Mouse (Mus musculus) midbrain, embryonic 12.5 days (tissue): Measurements from ENCODE around the gene Gipc2. TPM values are rescaled to one million over a fixed set of nuclear protein-coding genes. Genes with fewer than 3 reads are reported as not detected.

Source experiments
- ATAC-seq: fragments of 200-750 bp; cut with Nextera tagmentation; 2 replicates; pipeline ENCODE4 v1.8.0; 2017; ENCODE audit warnings: low read depth, moderate TSS enrichment, moderate library complexity; ENCODE audit not compliant: low FRiP score
- H3K27ac ChIP-seq: fragments of 300-500 bp; sonication (generic); replicated peaks from 2 replicates; pipeline ENCODE4 v1.5.1; 2016; ENCODE audit warnings: mild to moderate bottlenecking
- H3K27me3 ChIP-seq: fragments of 300-500 bp; sonication (generic); 2 replicates; pipeline ENCODE4 v1.6.1; 2016; ENCODE audit warnings: mild to moderate bottlenecking
- H3K36me3 ChIP-seq: fragments of 300-500 bp; sonication (generic); 2 replicates; pipeline ENCODE4 v1.6.1; 2016
- H3K4me1 ChIP-seq: fragments of 300-500 bp; sonication (generic); 2 replicates; pipeline ENCODE4 v1.6.1; 2016
- H3K4me2 ChIP-seq: fragments of 300-500 bp; sonication (generic); replicated peaks from 2 replicates; pipeline ENCODE4 v1.6.1; 2016; ENCODE audit warnings: mild to moderate bottlenecking, moderate library complexity
- H3K4me3 ChIP-seq: fragments of 300-500 bp; sonication (generic); 2 replicates; pipeline ENCODE4 v1.5.1; 2016; ENCODE audit warnings: mild to moderate bottlenecking
- H3K9ac ChIP-seq: fragments of 300-500 bp; sonication (generic); replicated peaks from 2 replicates; pipeline ENCODE4 v1.6.1; 2016; ENCODE audit warnings: mild to moderate bottlenecking, moderate library complexity
- H3K9me3 ChIP-seq: fragments of 300-500 bp; sonication (generic); 2 replicates; pipeline ENCODE4 v1.6.1; 2016; ENCODE audit warnings: mild to moderate bottlenecking
- WGBS: fragments of 180-500 bp; shearing (Covaris S2); methylation state at CpG from one replicate; pipeline ENCODE4 v1.1.7; 2016; 5-methylcytosine and 5-hydroxymethylcytosine counted together
- polyA plus RNA-seq: library from polyadenylated mRNA; unstranded; fragments of >200 nt; fragmentation: Nextera tagmentation; extraction: Ambion mirVana; gene quantifications from 2 replicates; pipeline ENCODE4 v1.2.1, GENCODE M21; 2016

The Gipc2 gene
- polyA plus RNA-seq, 1 experiment from 2014 or later: 1.5 TPM

DNA sequence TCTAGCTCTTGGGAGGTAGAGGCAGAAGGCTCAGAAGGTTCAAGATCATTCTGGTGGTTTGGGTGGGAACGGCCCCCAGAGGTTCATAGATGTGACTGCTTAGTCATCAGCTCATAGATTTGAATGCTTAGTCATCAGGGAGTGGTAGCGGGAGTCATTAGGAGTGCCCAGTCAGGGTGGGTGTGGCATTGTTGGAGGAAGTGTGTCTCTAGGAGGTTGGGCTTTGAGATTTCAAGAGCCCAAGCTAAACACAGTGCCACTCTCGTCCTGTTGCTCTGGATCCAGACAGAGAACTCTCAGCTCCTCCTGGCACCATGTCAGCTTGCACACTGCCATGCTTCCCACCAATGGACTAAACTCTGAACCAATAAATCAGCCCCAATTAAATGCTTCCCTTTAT, 43.3 kb downstream of the Gipc2 start:
- H3K27ac ChIP-seq: no peak overlapping the region
- H3K9ac ChIP-seq: no peak overlapping the region
- H3K27me3 ChIP-seq: no peaks in the 10 kb centered on the region
- no peak overlapping the region for H3K4me2 ChIP-seq
- no peak for ATAC-seq
- no peaks in the 10 kb centered on the region for H3K4me1 ChIP-seq
- H3K4me3 ChIP-seq: no peak overlapping the region
- 92% methylated on average over 3 of the region's 3 CpGs for WGBS
- H3K9me3 ChIP-seq: no peaks in the 10 kb centered on the region
- H3K36me3 ChIP-seq: no peaks in the 10 kb centered on the region

DNA sequence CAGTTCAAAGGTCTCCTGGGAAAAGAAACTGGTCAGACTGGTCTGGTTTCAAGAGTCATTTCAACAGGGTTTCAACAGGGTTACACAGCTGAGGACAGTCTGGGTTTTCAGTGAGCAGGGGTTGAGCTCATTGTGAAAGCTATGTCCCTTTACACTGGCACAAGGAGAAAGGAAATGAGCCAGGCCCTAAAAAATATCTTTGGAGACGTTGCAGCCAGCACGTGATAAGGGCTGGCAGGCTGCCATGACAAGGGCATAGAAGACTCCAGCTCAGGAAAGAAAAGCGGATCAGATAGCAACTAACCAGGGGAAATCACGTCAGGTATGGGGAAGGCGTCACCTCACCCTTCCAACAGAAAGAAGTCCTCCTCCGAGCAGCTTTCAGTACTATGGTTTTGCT, 43.9 kb downstream of the Gipc2 start:
- Histone ChIP-seq H3K4me3 (no peak overlapping the region), H3K9ac (no peak overlapping the region), H3K27ac (no peak overlapping the region), H3K27me3 (no peaks in the 10 kb centered on the region), H3K9me3 (no peaks in the 10 kb centered on the region), H3K4me1 (no peaks in the 10 kb centered on the region), H3K36me3 (no peaks in the 10 kb centered on the region), H3K4me2 (no peak overlapping the region)
- 74% methylated on average over 6 of the region's 6 CpGs for WGBS
- no peak for ATAC-seq

DNA sequence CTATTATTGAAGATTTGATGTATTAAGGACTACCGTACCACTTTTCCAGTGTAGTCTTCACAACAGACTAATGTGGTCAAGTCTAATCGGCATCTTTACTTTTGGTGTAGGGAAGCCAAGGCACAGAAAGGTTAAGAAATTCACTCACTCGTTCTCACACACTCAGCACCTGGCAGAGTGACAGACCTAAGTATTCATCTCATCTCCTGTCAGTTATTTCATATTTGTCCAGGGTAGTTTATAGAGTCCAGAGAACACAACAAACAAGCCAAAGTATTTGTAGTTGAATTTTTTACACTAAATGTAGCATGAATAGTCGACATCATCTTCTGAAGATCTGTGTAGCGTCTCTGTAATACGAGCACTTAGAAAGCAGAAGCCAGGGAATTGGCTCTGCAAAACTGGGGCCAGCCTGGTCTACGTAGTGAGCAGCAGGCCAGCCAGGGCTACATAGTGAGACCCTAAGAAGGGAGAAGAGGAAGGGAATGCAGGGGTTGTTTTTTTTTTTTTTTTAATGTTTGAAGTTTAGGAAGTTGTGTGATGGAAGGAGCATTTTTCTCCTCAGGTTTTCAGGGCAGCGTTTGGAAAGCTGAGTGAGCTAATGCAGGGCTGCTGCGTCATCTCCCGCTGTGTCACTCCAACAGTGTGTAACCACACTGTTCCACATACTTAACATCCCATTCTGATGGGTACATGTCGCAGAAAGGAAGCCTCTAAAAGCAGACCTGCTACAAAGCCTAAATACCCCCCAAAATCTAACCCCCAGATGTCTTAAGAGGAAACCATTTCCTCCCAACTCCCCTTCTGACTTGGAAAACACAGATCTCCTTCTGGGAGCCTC, 44.6 kb downstream of the Gipc2 start:
- WGBS: 87% methylated on average over 11 of the region's 11 CpGs
- Histone ChIP-seq H3K4me2 (no peak overlapping the region), H3K27me3 (no peaks in the 10 kb centered on the region), H3K4me3 (no peak overlapping the region), H3K4me1 (no peaks in the 10 kb centered on the region), H3K27ac (no peak overlapping the region), H3K36me3 (no peaks in the 10 kb centered on the region), H3K9me3 (no peaks in the 10 kb centered on the region), H3K9ac (no peak overlapping the region)
- no peak for ATAC-seq

DNA sequence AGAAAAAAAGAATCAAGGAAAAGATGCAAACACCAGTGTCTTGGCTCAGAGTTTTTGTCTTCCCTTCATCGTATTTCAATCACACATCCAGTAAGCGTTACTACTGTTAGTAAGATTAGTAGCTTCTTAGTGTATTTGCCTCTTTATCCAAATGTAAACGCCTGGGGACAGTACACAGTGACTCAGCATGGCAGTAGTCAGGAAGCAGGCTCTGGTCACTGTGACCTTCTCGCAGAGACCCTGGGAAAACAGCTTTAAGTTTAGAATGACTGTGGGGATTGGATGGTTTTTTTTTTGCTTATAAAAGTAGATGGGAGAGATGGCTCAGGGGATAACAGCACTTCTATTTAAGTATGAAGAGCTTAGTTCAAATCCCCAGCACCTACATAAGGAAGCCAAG, 46.0 kb downstream of the Gipc2 start:
- Histone ChIP-seq H3K9me3 (no peaks in the 10 kb centered on the region), H3K4me2 (no peak overlapping the region), H3K27ac (no peak overlapping the region), H3K9ac (no peak overlapping the region), H3K27me3 (no peaks in the 10 kb centered on the region), H3K4me3 (no peak overlapping the region), H3K4me1 (no peaks in the 10 kb centered on the region), H3K36me3 (no peaks in the 10 kb centered on the region)
- ATAC-seq: no peak
- WGBS: 68% methylated on average over 4 of the region's 4 CpGs

DNA sequence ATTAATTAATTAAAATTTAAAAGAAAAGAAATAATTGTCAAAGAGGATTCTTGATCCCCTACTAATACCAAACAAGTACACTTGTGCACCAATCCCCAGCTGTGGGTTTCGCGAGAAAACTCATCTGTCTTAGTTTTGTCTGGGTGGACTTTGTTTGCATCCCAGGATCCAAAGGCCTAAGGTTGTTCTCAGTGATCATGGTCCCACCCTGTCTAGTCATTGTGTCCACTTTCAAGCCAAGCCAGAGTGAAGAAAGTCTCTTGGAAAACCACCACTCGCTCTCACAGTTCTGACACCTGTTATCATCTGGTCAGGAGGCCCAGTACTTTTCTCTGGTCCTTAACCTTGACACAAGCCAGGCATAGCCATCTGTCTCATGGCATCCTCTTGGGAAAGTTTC, 48.1 kb downstream of the Gipc2 start:
- H3K27me3 ChIP-seq: no peaks in the 10 kb centered on the region
- no peaks in the 10 kb centered on the region for H3K36me3 ChIP-seq
- no peak overlapping the region for H3K4me2 ChIP-seq
- ATAC-seq: no peak
- peaks cover 3% of the 10 kb centered on the region; the same call in 1 of the 2 replicates for H3K4me1 ChIP-seq
- no peak overlapping the region for H3K27ac ChIP-seq
- H3K9ac ChIP-seq: no peak overlapping the region
- WGBS: 89% methylated on average over 3 of the region's 3 CpGs
- no peaks in the 10 kb centered on the region for H3K9me3 ChIP-seq
- no peak overlapping the region for H3K4me3 ChIP-seq

DNA sequence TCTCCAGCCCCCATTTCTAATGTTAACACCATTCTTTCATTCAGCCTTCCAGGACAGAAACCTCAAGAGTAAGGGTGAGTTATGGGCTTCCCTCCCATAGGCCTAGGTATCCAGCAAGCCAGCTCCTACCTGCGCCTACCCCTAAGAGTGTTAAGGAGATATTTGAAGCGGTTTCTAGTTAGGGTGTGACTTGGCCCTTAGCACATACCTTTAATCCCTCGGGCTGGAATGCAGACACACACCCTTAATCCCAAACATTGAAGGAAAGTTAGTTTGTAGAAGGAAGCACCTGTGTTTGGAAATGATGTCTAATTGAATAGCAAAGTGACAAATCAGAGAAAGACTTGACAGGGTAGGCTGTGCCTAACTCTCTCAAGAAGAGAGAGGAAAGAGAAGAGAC, 49.9 kb downstream of the Gipc2 start:
- H3K4me2 ChIP-seq: no peak overlapping the region
- H3K27ac ChIP-seq: no peak overlapping the region
- ATAC-seq: no peak
- H3K9ac ChIP-seq: no peak overlapping the region
- no peaks in the 10 kb centered on the region for H3K36me3 ChIP-seq
- 88% methylated on average over 3 of the region's 3 CpGs for WGBS
- peaks cover 5% of the 10 kb centered on the region; the same call in 1 of the 2 replicates for H3K4me1 ChIP-seq
- no peaks in the 10 kb centered on the region for H3K9me3 ChIP-seq
- H3K4me3 ChIP-seq: no peak overlapping the region
- no peaks in the 10 kb centered on the region for H3K27me3 ChIP-seq

DNA sequence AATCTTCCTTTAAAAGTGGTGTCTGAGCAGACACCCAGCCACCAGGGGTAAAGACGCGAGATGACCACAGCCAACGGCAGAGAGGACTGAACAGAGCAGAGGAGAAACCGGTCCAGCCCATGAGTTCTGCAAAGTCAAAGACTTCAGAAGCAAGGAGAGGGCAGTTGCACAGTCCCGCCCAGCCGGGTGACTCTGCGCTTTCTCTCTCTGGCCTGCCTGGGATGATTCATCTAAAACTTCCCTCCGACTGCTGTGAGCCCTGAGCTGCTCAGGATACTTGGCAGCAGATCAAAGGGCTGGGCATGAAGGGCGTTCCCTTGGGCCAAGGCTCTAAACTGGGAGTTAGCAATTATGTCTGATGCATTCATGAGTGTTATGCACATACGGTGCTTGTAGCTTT, 51.2 kb downstream of the Gipc2 start:
- Histone ChIP-seq H3K4me3 (no peak overlapping the region), H3K9ac (no peak overlapping the region), H3K4me2 (no peak overlapping the region), H3K27me3 (peaks cover 12% of the 10 kb centered on the region), H3K36me3 (no peaks in the 10 kb centered on the region), H3K27ac (no peak overlapping the region), H3K4me1 (peaks cover 6% of the 10 kb centered on the region; the same call in 1 of the 2 replicates), H3K9me3 (no peaks in the 10 kb centered on the region)
- 54% methylated on average over 10 of the region's 10 CpGs for WGBS
- ATAC-seq: peak; percentile 57

DNA sequence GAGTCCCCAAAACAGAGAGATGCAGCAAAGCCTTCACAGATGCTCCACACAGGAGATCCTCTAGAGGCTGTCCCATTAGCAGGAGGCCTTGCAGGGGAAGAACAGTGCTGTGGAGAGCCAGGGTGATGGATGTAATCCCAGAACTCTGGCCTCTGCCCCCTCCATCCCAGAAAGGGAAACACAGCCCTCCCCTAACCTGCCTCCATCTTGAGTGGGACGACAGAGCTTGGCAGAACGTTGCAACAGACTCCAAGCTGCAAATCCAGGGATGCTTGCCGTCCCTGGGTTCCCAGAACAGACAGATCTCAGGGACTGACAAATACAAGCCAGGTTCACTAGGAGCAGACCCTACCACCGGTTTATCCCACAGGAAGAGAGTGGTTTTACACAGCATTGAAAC, 51.8 kb downstream of the Gipc2 start:
- no peak overlapping the region for H3K27ac ChIP-seq
- no peak overlapping the region for H3K4me2 ChIP-seq
- H3K36me3 ChIP-seq: no peaks in the 10 kb centered on the region
- H3K9ac ChIP-seq: no peak overlapping the region
- no peak overlapping the region for H3K4me3 ChIP-seq
- H3K27me3 ChIP-seq: peaks cover 18% of the 10 kb centered on the region
- 68% methylated on average over 4 of the region's 4 CpGs for WGBS
- ATAC-seq: no peak
- no peaks in the 10 kb centered on the region for H3K9me3 ChIP-seq
- H3K4me1 ChIP-seq: peaks cover 6% of the 10 kb centered on the region; the same call in 1 of the 2 replicates

DNA sequence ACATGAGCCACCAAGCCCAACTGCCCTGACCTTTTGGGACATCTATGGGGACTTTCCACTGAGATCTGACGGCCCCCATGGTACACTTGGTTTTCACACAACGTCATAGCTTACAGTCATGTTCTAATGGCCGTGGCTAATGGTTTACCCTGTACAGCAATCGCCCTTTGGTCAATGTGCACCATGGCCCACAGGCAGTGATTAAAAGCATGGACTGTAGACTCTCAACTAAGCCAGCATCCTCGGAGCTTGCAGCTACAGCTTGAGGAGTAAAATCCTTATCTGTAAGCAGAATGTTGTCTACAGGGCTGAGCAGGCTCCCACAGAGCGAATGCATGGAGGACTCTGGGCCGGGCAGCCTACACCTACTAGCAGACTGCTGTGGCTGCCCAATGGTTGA, 52.5 kb downstream of the Gipc2 start:
- Histone ChIP-seq H3K4me2 (no peak overlapping the region), H3K27ac (no peak overlapping the region), H3K9ac (no peak overlapping the region), H3K27me3 (peaks cover 23% of the 10 kb centered on the region), H3K4me1 (peaks cover 6% of the 10 kb centered on the region; the same call in 1 of the 2 replicates), H3K4me3 (no peak overlapping the region), H3K9me3 (no peaks in the 10 kb centered on the region), H3K36me3 (no peaks in the 10 kb centered on the region)
- no peak for ATAC-seq
- 79% methylated on average over 7 of the region's 7 CpGs for WGBS

DNA sequence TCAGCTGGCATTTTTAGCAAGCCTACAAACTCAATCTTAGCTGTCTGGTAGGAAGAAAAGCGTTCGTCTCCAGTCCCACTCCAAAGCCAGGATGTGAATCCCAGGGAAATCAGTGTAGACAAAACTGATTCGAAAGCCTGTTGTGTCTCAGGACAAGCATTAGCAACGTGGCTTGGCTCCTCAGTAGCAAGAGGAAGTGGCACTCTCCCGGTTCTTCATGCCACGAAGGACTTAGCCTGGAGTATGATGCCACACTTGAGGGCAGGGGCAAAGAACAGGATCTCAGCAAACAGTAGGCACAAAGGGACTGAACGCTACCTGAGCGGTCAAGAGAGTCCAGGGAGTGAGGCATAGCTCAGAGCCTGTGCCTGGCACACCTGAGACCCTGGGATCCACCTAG, 53.4 kb downstream of the Gipc2 start:
- no peak overlapping the region for H3K9ac ChIP-seq
- H3K9me3 ChIP-seq: no peaks in the 10 kb centered on the region
- WGBS: 91% methylated on average over 8 of the region's 8 CpGs
- H3K4me2 ChIP-seq: no peak overlapping the region
- peaks cover 9% of the 10 kb centered on the region for H3K4me1 ChIP-seq
- H3K36me3 ChIP-seq: no peaks in the 10 kb centered on the region
- H3K27ac ChIP-seq: no peak overlapping the region
- no peak overlapping the region for H3K4me3 ChIP-seq
- peaks cover 32% of the 10 kb centered on the region for H3K27me3 ChIP-seq
- no peak for ATAC-seq

DNA sequence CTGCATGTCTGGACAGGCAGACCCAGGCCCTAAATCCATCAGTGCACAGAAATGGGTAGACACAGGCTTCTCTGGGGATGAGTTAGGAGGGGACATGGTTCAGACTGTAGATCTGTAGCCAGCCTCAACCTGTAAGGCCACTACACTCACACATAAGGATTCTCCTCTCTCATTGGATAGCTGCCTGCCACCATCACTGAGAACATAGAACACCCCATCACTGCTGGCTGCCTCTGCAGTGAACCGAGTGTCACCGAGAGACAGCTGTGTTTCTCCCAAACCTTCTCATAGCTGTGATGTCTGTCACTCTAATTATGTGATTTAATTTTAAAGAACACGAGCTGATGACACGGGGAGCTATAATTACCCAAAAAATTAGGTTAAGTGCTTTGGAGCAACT, 54.5 kb downstream of the Gipc2 start:
- no peak overlapping the region for H3K9ac ChIP-seq
- peaks cover 35% of the 10 kb centered on the region for H3K27me3 ChIP-seq
- no peak overlapping the region for H3K4me2 ChIP-seq
- H3K4me1 ChIP-seq: peaks cover 19% of the 10 kb centered on the region
- 0 out of 2 replicates have a peak, but pooled peaks have one; percentile 3 for ATAC-seq
- no peaks in the 10 kb centered on the region for H3K9me3 ChIP-seq
- H3K27ac ChIP-seq: no peak overlapping the region
- WGBS: 79% methylated on average over 4 of the region's 4 CpGs
- no peak overlapping the region for H3K4me3 ChIP-seq
- H3K36me3 ChIP-seq: no peaks in the 10 kb centered on the region

DNA sequence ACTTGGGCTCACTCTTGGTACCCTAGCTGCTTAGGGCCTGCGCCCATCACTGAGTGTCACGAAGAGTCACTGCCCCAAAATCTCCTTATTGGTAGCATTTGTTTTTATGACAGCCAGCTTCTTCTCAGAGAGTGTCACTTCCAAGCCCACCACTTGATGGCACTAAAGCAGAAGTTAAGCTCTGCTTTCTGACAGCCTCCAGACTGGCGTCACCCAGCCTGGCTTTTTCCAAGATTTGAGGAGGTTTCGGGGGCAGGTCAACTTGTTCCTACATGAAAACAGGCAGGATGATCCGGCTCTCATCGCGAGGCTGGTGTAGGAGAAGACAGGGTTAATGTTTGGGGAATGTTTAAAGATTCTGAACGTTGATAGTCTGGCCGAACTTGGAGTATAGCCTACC, 54.9 kb downstream of the Gipc2 start:
- Histone ChIP-seq H3K4me2 (no peak overlapping the region), H3K36me3 (no peaks in the 10 kb centered on the region), H3K4me3 (no peak overlapping the region), H3K27me3 (peaks cover 38% of the 10 kb centered on the region), H3K9me3 (no peaks in the 10 kb centered on the region), H3K27ac (no peak overlapping the region), H3K4me1 (peaks cover 23% of the 10 kb centered on the region), H3K9ac (no peak overlapping the region)
- peak; percentile 7; the same call in 1 of the 2 replicates for ATAC-seq
- WGBS: 19% methylated on average over 9 of the region's 9 CpGs

DNA sequence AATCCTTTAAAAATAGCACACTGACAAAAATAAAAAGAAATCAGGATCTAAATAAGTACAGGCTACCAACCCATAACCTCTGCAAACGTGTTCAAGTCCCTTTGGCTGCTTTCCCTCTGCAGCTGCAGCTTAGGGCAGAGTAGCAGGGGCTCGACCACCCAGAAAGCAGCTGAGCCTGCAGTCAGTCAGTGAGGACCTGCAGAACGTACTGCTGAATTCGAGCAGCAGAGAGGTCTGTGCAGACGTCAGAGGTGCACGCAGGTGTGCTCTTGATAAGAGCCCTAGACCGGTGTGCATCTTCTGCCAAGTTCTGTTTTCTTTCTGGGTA, 56.8 kb downstream of the Gipc2 start:
- H3K4me3 ChIP-seq: no peak overlapping the region
- no peak overlapping the region for H3K4me2 ChIP-seq
- H3K27me3 ChIP-seq: peaks cover 54% of the 10 kb centered on the region
- no peaks in the 10 kb centered on the region for H3K9me3 ChIP-seq
- peaks cover 25% of the 10 kb centered on the region for H3K4me1 ChIP-seq
- H3K9ac ChIP-seq: no peak overlapping the region
- 34% methylated on average over 7 of the region's 7 CpGs for WGBS
- H3K36me3 ChIP-seq: no peaks in the 10 kb centered on the region
- no peak for ATAC-seq
- H3K27ac ChIP-seq: no peak overlapping the region
